Mouse (Mus musculus): ENCODE data around the gene Stum.
A peak's percentile ranks its signal among the peaks of the same experiment; 100 is the strongest.

The Stum gene

DNA sequence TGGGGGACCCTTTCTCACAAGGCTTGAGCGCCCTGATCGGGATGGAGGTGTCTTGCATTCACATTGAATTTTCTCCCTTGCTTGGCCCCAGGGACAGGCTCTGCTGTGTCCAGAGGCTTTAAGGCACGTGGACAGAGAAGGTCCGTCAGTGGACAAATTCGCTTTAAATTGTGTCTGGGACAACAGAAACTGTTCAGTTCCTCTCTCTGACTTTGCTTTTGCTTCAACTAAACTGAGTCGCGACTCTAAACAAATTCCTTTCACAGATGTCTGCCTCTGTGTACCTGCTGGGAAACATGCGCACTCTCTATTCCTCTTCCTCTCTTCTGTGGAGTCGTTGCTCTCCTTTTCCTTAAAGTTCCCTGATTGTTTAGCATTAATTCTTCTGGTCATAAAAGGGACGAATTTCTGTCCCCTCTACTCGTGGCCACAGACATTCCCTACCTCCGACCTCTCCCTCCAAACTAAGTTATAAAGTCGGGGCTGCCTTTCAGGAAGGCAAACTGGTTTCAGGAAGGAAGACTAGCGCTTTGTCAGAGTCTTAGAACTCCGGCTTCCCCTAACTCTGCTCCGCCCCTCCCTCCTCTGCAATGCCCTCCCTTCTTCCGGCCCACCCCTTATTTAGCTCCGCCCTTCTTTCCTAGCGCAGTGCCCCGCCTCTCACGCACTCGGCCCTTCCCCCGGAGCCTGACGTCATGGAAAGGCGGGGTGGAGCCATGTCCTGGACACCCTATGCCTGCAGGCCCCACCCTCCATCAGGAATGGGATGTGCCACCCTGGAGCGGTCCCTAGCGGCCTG, 96.2 kb downstream of the Stum start:
- peak; percentile 99 for DNase-seq (ENCODE audit: low read depth, low spot score)

DNA sequence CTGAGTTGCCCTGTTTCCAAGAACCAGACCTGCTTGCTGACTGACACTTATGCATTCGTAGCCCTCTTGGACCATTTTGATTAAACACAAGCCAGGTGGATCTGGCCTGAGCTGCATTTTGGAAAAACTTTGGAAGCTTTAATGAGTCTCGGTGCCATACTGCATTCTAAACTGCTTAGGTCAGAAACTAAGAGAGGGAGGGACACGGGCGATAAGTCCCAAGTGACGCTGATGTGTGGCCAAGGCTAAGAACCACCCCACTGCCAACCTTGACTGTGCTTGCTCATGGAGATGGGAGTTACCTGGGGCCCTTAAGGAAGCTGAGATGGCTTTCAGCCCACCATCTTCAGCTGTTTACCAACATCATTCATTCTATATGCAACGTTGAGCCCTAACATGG, 98.0 kb downstream of the Stum start:
- no peak for DNase-seq (ENCODE audit: low read depth, low spot score)

DNA sequence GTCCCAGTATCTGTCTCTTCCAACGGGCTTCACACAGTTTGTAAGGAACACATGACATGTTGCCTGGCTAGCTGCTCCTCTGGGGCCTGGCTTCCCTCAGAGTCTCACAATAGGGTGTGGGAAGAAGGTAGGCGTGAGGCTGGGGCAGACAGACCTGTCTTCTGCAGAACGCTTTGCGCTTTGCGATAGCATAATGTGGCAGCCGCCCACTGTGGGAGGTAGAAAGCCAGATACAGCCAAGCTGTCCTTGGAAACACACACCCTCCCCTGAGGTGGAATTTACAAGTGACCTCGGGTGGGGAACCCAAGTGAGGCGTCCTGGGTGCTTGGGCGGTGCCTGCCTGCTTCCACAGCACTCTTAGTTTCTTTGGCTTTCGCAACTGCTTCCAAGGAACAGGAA, 98.8 kb downstream of the Stum start:
- no peak for DNase-seq (ENCODE audit: low read depth, low spot score)

DNA sequence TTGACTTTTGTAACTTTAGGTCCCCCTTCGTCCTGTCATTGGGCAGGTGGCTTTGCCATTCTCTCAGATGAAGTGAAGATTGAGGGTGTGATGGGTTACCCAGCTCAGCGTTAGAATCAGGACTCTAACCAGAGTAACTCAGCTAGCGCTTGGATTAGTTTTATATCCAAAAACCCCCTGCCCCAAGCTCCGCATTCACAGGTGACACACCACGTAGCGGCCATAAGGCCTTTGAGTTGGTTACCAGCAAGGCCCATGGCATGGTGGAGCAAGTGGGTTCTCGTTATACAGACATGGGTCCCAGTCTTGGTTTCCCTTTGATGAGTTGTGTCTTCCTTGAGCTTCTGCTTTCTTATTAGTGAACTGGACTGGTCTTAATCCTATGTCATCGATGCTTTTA, 99.4 kb downstream of the Stum start:
- DNase-seq (ENCODE audit: low read depth, low spot score), result no peak

Data from A20 (cell line).